Mouse (Mus musculus) heart, embryonic 12.5 days (tissue): ENCODE results near the gene Tmprss9. TPM values are rescaled to one million over a fixed set of nuclear protein-coding genes. Genes with fewer than 3 reads are reported as not detected.

Source experiments
- ATAC-seq: fragments of 200-750 bp; cut with Nextera tagmentation; 2 replicates; pipeline ENCODE4 v1.8.0; 2017; ENCODE audit warnings: moderate TSS enrichment, moderate library complexity; ENCODE audit not compliant: insufficient number of reproducible peaks, low FRiP score
- H3K27ac ChIP-seq: fragments of 300-500 bp; sonication (generic); 2 replicates; pipeline ENCODE4 v1.5.1; 2016; ENCODE audit warnings: mild to moderate bottlenecking, moderate library complexity; ENCODE audit not compliant: poor library complexity, severe bottlenecking
- H3K27me3 ChIP-seq: fragments of 300-500 bp; sonication (generic); replicated peaks from 2 replicates; pipeline ENCODE4 v1.6.1; 2016; ENCODE audit warnings: mild to moderate bottlenecking, moderate library complexity
- H3K36me3 ChIP-seq: fragments of 300-500 bp; sonication (generic); 2 replicates; pipeline ENCODE4 v1.6.1; 2016; ENCODE audit warnings: mild to moderate bottlenecking, moderate library complexity
- H3K4me1 ChIP-seq: fragments of 300-500 bp; sonication (generic); replicated peaks from 2 replicates; pipeline ENCODE4 v1.6.1; 2016; ENCODE audit warnings: mild to moderate bottlenecking
- H3K4me2 ChIP-seq: fragments of 300-500 bp; sonication (generic); 2 replicates; pipeline ENCODE4 v1.6.1; 2016; ENCODE audit warnings: mild to moderate bottlenecking, moderate library complexity
- H3K4me3 ChIP-seq: fragments of 300-500 bp; sonication (generic); 2 replicates; pipeline ENCODE4 v1.5.1; 2016; ENCODE audit warnings: mild to moderate bottlenecking
- H3K9ac ChIP-seq: fragments of 300-500 bp; sonication (generic); 2 replicates; pipeline ENCODE4 v1.6.1; 2016; ENCODE audit warnings: mild to moderate bottlenecking, moderate library complexity
- H3K9me3 ChIP-seq: fragments of 300-500 bp; sonication (generic); replicated peaks from 2 replicates; pipeline ENCODE4 v1.6.1; 2016; ENCODE audit warnings: mild to moderate bottlenecking, moderate library complexity
- WGBS: fragments of 180-500 bp; shearing (Covaris S2); methylation state at CpG from one replicate; pipeline ENCODE4 v1.1.7; 2016; 5-methylcytosine and 5-hydroxymethylcytosine counted together
- polyA plus RNA-seq: library from polyadenylated mRNA; unstranded; fragments of >200 nt; fragmentation: Nextera tagmentation; extraction: Ambion mirVana; gene quantifications from 2 replicates; pipeline ENCODE4 v1.2.1, GENCODE M21; 2016

The Tmprss9 gene
- polyA plus RNA-seq, 1 experiment from 2014 or later: not detected

DNA sequence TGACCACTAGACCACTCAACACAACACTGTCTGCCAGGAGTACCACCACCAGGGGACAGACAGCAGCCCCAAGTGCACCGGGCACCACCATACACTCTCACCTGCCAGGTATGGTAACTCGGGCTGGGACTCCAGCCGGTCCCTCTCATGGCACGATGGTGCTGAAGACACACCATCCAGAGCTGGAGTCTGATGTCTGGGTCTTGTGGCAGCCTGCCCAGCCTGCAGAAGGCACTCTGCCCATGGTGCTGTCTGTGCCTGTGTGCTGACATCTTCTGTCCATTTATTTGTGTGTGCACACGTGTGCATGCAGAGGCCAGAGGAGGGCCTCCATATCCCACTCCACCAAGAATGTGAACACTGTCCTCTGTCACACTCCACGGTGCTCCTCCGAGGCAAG lies 23.5 kb downstream of the Tmprss9 start:
- H3K4me2 ChIP-seq: no peak overlapping the region
- ATAC-seq: no peak
- H3K4me1 ChIP-seq: peaks cover 25% of the 10 kb centered on the region
- H3K27ac ChIP-seq: no peak overlapping the region
- H3K27me3 ChIP-seq: peaks cover 27% of the 10 kb centered on the region
- WGBS: 84% methylated on average over 7 of the region's 7 CpGs
- H3K4me3 ChIP-seq: no peak overlapping the region
- peaks cover 14% of the 10 kb centered on the region for H3K9me3 ChIP-seq
- H3K36me3 ChIP-seq: peaks cover 8% of the 10 kb centered on the region
- no peak overlapping the region for H3K9ac ChIP-seq

GRCm38 (mm10) chr10:80895697-80896096 lies 24.0 kb downstream of the Tmprss9 start:
- Histone ChIP-seq H3K36me3 (peaks cover 8% of the 10 kb centered on the region), H3K27ac (no peak overlapping the region), H3K4me2 (no peak overlapping the region), H3K27me3 (peaks cover 21% of the 10 kb centered on the region), H3K4me3 (no peak overlapping the region), H3K9ac (no peak overlapping the region), H3K9me3 (peaks cover 14% of the 10 kb centered on the region), H3K4me1 (peaks cover 25% of the 10 kb centered on the region)
- ATAC-seq: no peak
- WGBS: 77% methylated on average over 6 of the region's 6 CpGs

- no peak overlapping the region for H3K9ac ChIP-seq
- 0 out of 2 replicates have a peak, but pooled peaks cover 14% of the 10 kb centered on the region for H3K27me3 ChIP-seq
- H3K27ac ChIP-seq: no peak overlapping the region
- H3K4me2 ChIP-seq: no peak overlapping the region
- H3K4me3 ChIP-seq: no peak overlapping the region
- peaks cover 10% of the 10 kb centered on the region for H3K9me3 ChIP-seq
- 62% methylated on average over 24 of the region's 24 CpGs for WGBS
- ATAC-seq: no peak
- H3K4me1 ChIP-seq: peaks cover 25% of the 10 kb centered on the region
- H3K36me3 ChIP-seq: peaks cover 12% of the 10 kb centered on the region
Measured at GRCm38 (mm10) chr10:80896581-80897485, 25.2 kb downstream of the Tmprss9 start.

DNA sequence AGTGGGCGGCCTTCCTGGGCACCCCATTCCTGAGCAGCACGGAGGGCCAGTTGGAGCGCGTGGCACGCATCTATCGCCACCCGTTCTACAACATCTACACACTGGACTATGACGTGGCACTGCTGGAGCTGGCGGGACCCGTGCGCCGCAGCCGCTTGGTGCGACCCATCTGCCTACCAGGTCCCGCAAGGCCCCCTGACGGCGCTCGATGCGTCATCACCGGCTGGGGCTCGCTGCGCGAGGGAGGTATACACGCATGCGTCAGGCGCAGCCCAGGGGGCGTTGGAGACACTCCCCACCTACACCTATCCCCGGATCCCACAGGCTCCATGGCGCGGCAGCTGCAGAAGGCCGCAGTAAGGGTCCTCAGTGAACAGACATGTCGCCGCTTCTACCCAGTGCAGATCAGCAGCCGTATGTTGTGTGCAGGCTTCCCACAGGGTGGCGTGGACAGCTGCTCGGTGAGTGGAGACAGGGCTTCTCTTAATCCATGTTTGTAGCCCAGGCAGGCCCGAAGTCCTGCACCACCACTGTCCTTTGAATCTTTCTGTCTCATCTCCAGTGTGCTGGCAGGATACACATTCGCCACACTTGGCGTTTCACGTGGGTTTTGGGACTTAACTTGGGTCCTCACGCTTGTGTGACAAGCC lies 26.3 kb downstream of the Tmprss9 start:
- Histone ChIP-seq H3K4me2 (peak overlapping the region; percentile 64), H3K4me1 (peaks cover 25% of the 10 kb centered on the region), H3K36me3 (peaks cover 24% of the 10 kb centered on the region), H3K9me3 (peaks cover under 1% of the 10 kb centered on the region; the same call in 1 of the 2 replicates), H3K27me3 (0 out of 2 replicates have a peak, but pooled peaks cover 10% of the 10 kb centered on the region), H3K9ac (peak overlapping the region; percentile 51), H3K27ac (no peak overlapping the region), H3K4me3 (peak overlapping the region; percentile 20)
- no peak for ATAC-seq
- 24% methylated on average over 41 of the region's 41 CpGs for WGBS

- no peak for ATAC-seq
- WGBS: 86% methylated on average over 8 of the region's 8 CpGs
- H3K9me3 ChIP-seq: no peaks in the 10 kb centered on the region
- peaks cover 25% of the 10 kb centered on the region for H3K4me1 ChIP-seq
- H3K4me3 ChIP-seq: no peak overlapping the region
- no peak overlapping the region for H3K9ac ChIP-seq
- peaks cover 35% of the 10 kb centered on the region for H3K36me3 ChIP-seq
- H3K27ac ChIP-seq: no peak overlapping the region
- peak overlapping the region; percentile 93; the same call in 1 of the 2 replicates for H3K4me2 ChIP-seq
- 0 out of 2 replicates have a peak, but pooled peaks cover 10% of the 10 kb centered on the region for H3K27me3 ChIP-seq
Measured at GRCm38 (mm10) chr10:80899074-80899473, 27.4 kb downstream of the Tmprss9 start.

DNA sequence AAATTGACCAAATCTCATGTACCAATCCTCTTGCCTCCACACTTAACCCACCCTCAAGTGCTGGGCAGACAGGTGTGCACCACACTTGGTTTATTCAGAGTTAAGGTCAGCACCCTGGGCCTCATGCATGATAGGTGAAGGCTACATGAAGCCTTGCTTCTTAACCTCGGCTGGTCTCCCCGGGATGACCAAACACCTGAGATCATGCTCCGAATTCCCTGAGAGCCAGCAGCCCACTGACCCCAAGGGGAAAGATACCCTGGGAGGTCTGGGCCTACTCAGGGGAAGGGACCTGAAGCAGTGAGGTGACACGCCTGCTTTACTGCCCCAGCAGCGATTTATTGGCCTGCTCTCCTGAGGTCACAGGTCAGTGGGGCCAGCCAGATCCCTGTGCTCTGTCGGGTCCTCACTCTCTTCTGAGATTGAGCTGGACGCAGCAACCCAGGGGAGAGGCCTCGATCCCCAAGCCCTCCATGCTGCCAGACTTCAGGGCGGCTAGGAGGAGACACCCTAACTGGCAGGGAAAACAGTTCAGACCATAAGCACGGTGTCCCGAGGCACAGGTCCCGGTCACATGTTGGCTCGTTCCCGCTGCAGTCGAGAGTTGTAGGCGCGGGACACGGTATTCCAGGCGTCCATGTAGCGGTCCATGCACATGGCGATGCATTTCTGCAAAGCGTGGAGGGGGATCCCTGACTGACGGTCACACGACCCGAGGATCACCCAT lies 28.1 kb downstream of the Tmprss9 start:
- 18% methylated on average over 25 of the region's 25 CpGs for WGBS
- no peaks in the 10 kb centered on the region for H3K9me3 ChIP-seq
- H3K27ac ChIP-seq: 0 out of 2 replicates have a peak overlapping the region, but pooled peaks have one; percentile 75
- H3K9ac ChIP-seq: peak overlapping the region; percentile 94
- peak overlapping the region; percentile 97 for H3K4me3 ChIP-seq
- ATAC-seq: no peak
- H3K4me1 ChIP-seq: peaks cover 32% of the 10 kb centered on the region
- H3K4me2 ChIP-seq: peak overlapping the region; percentile 93
- H3K27me3 ChIP-seq: 0 out of 2 replicates have a peak, but pooled peaks cover 10% of the 10 kb centered on the region
- peaks cover 41% of the 10 kb centered on the region for H3K36me3 ChIP-seq

GRCm38 (mm10) chr10:80900318-80901247 lies 28.9 kb downstream of the Tmprss9 start, which contains the start of gene Timm13:
Gene Timm13 (minus strand): TSS chr10:80900969.
- Histone ChIP-seq H3K9me3 (no peaks in the 10 kb centered on the region), H3K9ac (peak within 1 kb of the TSS; percentile 94), H3K4me3 (peak within 1 kb of the TSS; percentile 97), H3K4me2 (peak within 1 kb of the TSS; percentile 93), H3K36me3 (peaks cover 50% of the 10 kb centered on the region), H3K27ac (peak within 1 kb of the TSS; percentile 75), H3K4me1 (peaks cover 32% of the 10 kb centered on the region), H3K27me3 (0 out of 2 replicates have a peak, but pooled peaks cover 10% of the 10 kb centered on the region)
- peak; percentile 96 for ATAC-seq
- WGBS: under 1% methylated on average over 72 of the region's 72 CpGs

DNA sequence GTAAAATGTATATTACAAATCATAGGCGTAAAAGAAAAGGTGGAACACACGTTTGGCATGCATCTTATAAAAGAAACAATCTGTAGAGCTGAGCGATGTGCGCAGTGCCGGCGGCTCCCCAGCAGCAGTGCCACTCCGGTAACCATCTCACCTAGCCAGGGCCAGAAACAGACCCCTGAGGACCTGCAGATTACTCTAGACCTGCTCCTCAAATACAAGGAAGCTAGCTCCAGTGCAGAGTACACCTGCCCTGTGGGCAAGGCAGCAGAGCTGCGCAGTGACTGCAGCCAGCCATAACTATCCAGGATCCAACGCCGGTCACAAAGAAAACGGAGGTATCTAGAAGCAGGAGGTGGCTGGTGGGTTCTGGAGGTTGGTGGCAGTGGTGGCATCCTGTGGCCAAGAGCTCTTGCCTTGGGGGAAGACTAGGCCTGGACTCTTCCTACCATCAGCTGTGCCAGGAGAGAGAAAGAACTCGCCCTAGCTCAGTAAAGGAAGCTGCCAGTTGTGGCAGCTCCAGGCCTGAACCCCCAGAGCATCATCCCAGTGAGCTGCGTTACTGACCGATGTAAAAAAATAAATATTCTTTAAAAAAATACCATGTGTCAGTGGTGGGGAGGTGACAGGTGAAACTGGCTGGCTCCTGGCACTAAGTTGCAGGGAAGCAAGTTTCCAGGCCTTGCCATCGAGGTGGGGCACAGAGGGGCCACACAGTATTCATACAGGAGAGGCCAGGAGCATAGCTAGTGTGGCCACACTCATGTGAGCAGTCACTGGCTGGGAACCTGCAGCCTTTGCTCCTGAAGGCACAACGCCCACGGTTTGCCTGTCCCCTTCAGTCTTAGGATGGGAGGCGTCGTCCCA lies 30.0 kb downstream of the Tmprss9 start:
- Histone ChIP-seq H3K36me3 (peaks cover 60% of the 10 kb centered on the region), H3K27ac (peak overlapping the region; percentile 8; the same call in 1 of the 2 replicates), H3K27me3 (0 out of 2 replicates have a peak, but pooled peaks cover 10% of the 10 kb centered on the region), H3K4me2 (peak overlapping the region; percentile 30), H3K9ac (0 out of 2 replicates have a peak overlapping the region, but pooled peaks have one; percentile 28), H3K4me1 (peaks cover 32% of the 10 kb centered on the region), H3K9me3 (no peaks in the 10 kb centered on the region), H3K4me3 (no peak overlapping the region)
- 88% methylated on average over 19 of the region's 19 CpGs for WGBS
- ATAC-seq: no peak

DNA sequence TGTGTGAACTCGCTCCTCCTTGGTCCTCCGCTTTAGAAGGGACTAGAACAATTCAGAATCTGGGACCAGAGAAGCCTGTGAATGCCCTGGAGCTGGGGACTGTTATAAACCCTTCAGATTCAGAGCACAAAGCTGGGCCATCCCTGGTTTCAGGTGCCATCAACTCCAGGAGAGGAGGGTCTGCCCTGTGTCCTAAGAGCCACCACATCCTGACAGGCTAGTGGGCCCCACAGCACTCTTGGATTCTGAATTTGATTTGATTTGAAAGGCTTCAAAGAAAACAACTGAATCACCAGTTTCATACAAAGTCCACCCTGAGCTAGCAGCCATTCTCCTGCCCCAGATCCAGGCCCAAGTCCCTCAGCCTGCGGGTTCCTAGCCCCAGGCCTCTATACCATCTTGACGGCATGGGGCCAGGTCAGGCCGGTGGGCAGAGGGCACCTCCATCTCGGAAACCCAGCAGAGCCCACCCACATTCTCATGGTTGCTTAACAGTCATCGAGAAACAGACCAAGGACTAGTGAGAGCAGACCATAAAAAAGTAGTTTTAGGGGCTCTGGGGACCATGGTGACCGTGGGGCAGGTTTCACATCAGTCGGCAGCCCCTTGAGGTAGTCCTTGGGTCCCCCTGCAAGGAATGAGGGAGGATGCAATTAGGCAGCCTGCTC lies 30.8 kb downstream of the Tmprss9 start:
- Histone ChIP-seq H3K27me3 (0 out of 2 replicates have a peak, but pooled peaks cover 6% of the 10 kb centered on the region), H3K9me3 (no peaks in the 10 kb centered on the region), H3K4me2 (no peak overlapping the region), H3K4me1 (peaks cover 32% of the 10 kb centered on the region), H3K27ac (no peak overlapping the region), H3K9ac (no peak overlapping the region), H3K4me3 (no peak overlapping the region), H3K36me3 (peaks cover 65% of the 10 kb centered on the region)
- 95% methylated on average over 9 of the region's 9 CpGs for WGBS
- no peak for ATAC-seq
